Mouse (Mus musculus): ENCODE results near the gene 4930595D18Rik. TPM values are rescaled to one million over a fixed set of nuclear protein-coding genes. Genes with fewer than 3 reads are reported as not detected.

Gene 4930595D18Rik
- total and polyA plus RNA-seq, 2 experiments, result not detected

DNA sequence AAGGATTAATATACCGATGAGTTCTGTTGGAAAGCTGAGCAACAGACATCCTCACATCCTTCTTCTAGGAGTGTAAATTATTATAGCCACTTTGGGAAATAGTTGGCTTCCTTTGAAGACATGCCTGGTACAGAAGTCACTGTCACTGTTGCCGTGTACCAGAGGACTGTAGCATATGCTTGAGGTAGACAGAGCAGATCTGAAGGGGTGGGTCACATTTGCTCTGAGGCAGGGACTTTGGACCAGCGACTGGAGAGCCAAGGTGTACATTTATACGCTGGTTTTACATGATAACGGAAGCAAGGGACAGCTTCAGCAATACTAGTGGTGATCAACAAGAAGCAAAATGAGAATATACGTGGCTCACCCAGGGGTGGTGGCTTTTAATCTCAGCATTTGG lies 34.6 kb upstream of the 4930595D18Rik start:
- TF ChIP-seq POLR2A (IDR thresholded peaks at IDR 0.05; ENCODE audit: extremely low read depth, insufficient read depth, low read length), result no peak
- no peak for TF ChIP-seq CTCF (IDR thresholded peaks at IDR 0.05; ENCODE audit: low read depth, low read length)
- no peaks in the 10 kb centered on the region for H3K4me1 ChIP-seq (ENCODE audit: control insufficient read depth, insufficient read depth, low read length)
- H3K4me3 ChIP-seq (ENCODE audit: insufficient read depth, low read depth, low read length), result no peak overlapping the region
- H3K27ac ChIP-seq (replicated peaks; ENCODE audit: insufficient read depth, low read depth, low read length), result no peak overlapping the region
- no peaks in the 10 kb centered on the region for H3K27me3 ChIP-seq (ENCODE audit: control insufficient read depth, insufficient read depth, low read length)
- H3K79me2 ChIP-seq (ENCODE audit: control insufficient read depth, insufficient read depth, low read length), result no peaks in the 10 kb centered on the region
- WGBS, result 94% methylated on average over 6 of the region's 6 CpGs
- no peak overlapping the region for H3K9ac ChIP-seq (ENCODE audit: low read depth, low read length)
- no peak for DNase-seq (ENCODE audit: extremely low read depth, low read depth, low spot score)
- H3K36me3 ChIP-seq (ENCODE audit: control insufficient read depth, insufficient read depth, low read length), result peaks cover 5% of the 10 kb centered on the region

- Histone ChIP-seq H3K27ac (replicated peaks; ENCODE audit: insufficient read depth, low read depth, low read length) (no peak overlapping the region), H3K27me3 (ENCODE audit: control insufficient read depth, insufficient read depth, low read length) (no peaks in the 10 kb centered on the region), H3K9ac (ENCODE audit: low read depth, low read length) (no peak overlapping the region), H3K4me3 (ENCODE audit: insufficient read depth, low read depth, low read length) (no peak overlapping the region), H3K4me1 (ENCODE audit: control insufficient read depth, insufficient read depth, low read length) (no peaks in the 10 kb centered on the region), H3K36me3 (ENCODE audit: control insufficient read depth, insufficient read depth, low read length) (no peaks in the 10 kb centered on the region), H3K79me2 (ENCODE audit: control insufficient read depth, insufficient read depth, low read length) (no peaks in the 10 kb centered on the region)
- no peak for DNase-seq (ENCODE audit: extremely low read depth, low read depth, low spot score)
- WGBS, result 91% methylated on average over 5 of the region's 5 CpGs
- TF ChIP-seq POLR2A (IDR thresholded peaks at IDR 0.05; ENCODE audit: extremely low read depth, insufficient read depth, low read length) (no peak), CTCF (IDR thresholded peaks at IDR 0.05; ENCODE audit: low read depth, low read length) (no peak)
These were observed 27.4 kb upstream of the 4930595D18Rik start for GRCm38 (mm10) chr12:111211729-111212128.

DNA sequence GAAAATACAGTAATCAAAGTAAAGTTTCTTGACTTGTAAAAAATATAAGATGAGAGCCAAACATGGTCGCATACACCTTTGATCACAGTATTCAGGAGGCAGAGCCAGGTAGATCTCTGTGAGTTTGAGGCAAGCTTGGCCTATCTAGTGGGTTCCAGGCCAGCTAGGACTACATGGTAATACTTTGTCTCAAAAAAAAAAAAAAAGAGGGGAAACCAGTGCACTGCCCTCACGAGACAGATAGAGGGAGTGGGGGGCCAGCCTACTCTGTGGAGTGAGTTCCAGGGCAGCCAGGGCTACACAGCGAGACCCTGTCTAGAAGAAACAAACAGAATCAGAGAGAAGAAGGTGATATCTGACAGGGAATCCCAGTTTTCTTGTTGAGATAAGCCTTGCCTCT lies 23.4 kb upstream of the 4930595D18Rik start:
- WGBS, result 93% methylated on average over 3 of the region's 3 CpGs

GRCm38 (mm10) chr12:111203945-111204344 lies 19.7 kb upstream of the 4930595D18Rik start:
- Histone ChIP-seq H3K27me3 (ENCODE audit: control insufficient read depth, insufficient read depth, low read length) (no peaks in the 10 kb centered on the region), H3K27ac (replicated peaks; ENCODE audit: insufficient read depth, low read depth, low read length) (no peak overlapping the region), H3K36me3 (ENCODE audit: control insufficient read depth, insufficient read depth, low read length) (no peaks in the 10 kb centered on the region), H3K9ac (ENCODE audit: low read depth, low read length) (no peak overlapping the region), H3K4me1 (ENCODE audit: control insufficient read depth, insufficient read depth, low read length) (peaks cover 4% of the 10 kb centered on the region; the same call in 1 of the 2 replicates), H3K79me2 (ENCODE audit: control insufficient read depth, insufficient read depth, low read length) (peaks cover 9% of the 10 kb centered on the region; the same call in 1 of the 2 replicates), H3K4me3 (ENCODE audit: insufficient read depth, low read depth, low read length) (no peak overlapping the region)
- TF ChIP-seq CTCF (IDR thresholded peaks at IDR 0.05; ENCODE audit: low read depth, low read length) (no peak), POLR2A (IDR thresholded peaks at IDR 0.05; ENCODE audit: extremely low read depth, insufficient read depth, low read length) (no peak)
- WGBS, result 95% methylated on average over 3 of the region's 3 CpGs
- DNase-seq (ENCODE audit: extremely low read depth, low read depth, low spot score), result no peak

More for the DNA sequence above, 23.4 kb upstream of the 4930595D18Rik start:
- no peak overlapping the region for H3K9ac ChIP-seq (ENCODE audit: low read depth, low read length)
- H3K79me2 ChIP-seq (ENCODE audit: control insufficient read depth, insufficient read depth, low read length), result no peaks in the 10 kb centered on the region
- no peaks in the 10 kb centered on the region for H3K27me3 ChIP-seq (ENCODE audit: control insufficient read depth, insufficient read depth, low read length)
- peaks cover 4% of the 10 kb centered on the region; the same call in 1 of the 2 replicates for H3K4me1 ChIP-seq (ENCODE audit: control insufficient read depth, insufficient read depth, low read length)
- H3K27ac ChIP-seq (replicated peaks; ENCODE audit: insufficient read depth, low read depth, low read length), result no peak overlapping the region
- no peak overlapping the region for H3K4me3 ChIP-seq (ENCODE audit: insufficient read depth, low read depth, low read length)
- no peak for DNase-seq (ENCODE audit: extremely low read depth, low read depth, low spot score)
- TF ChIP-seq POLR2A (IDR thresholded peaks at IDR 0.05; ENCODE audit: extremely low read depth, insufficient read depth, low read length), result no peak
- no peak for TF ChIP-seq CTCF (IDR thresholded peaks at IDR 0.05; ENCODE audit: low read depth, low read length)
- no peaks in the 10 kb centered on the region for H3K36me3 ChIP-seq (ENCODE audit: control insufficient read depth, insufficient read depth, low read length)

GRCm38 (mm10) chr12:111203076-111203475 lies 18.8 kb upstream of the 4930595D18Rik start:
- H3K9ac ChIP-seq (ENCODE audit: low read depth, low read length), result no peak overlapping the region
- H3K27me3 ChIP-seq (ENCODE audit: control insufficient read depth, insufficient read depth, low read length), result no peaks in the 10 kb centered on the region
- peaks cover 9% of the 10 kb centered on the region; the same call in 1 of the 2 replicates for H3K79me2 ChIP-seq (ENCODE audit: control insufficient read depth, insufficient read depth, low read length)
- TF ChIP-seq CTCF (IDR thresholded peaks at IDR 0.05; ENCODE audit: low read depth, low read length), result no peak
- TF ChIP-seq POLR2A (IDR thresholded peaks at IDR 0.05; ENCODE audit: extremely low read depth, insufficient read depth, low read length), result no peak
- DNase-seq (ENCODE audit: extremely low read depth, low read depth, low spot score), result no peak
- 93% methylated on average over 10 of the region's 10 CpGs for WGBS
- H3K4me3 ChIP-seq (ENCODE audit: insufficient read depth, low read depth, low read length), result no peak overlapping the region
- no peak overlapping the region for H3K27ac ChIP-seq (replicated peaks; ENCODE audit: insufficient read depth, low read depth, low read length)
- peaks cover 4% of the 10 kb centered on the region; the same call in 1 of the 2 replicates for H3K4me1 ChIP-seq (ENCODE audit: control insufficient read depth, insufficient read depth, low read length)
- H3K36me3 ChIP-seq (ENCODE audit: control insufficient read depth, insufficient read depth, low read length), result no peaks in the 10 kb centered on the region

DNA sequence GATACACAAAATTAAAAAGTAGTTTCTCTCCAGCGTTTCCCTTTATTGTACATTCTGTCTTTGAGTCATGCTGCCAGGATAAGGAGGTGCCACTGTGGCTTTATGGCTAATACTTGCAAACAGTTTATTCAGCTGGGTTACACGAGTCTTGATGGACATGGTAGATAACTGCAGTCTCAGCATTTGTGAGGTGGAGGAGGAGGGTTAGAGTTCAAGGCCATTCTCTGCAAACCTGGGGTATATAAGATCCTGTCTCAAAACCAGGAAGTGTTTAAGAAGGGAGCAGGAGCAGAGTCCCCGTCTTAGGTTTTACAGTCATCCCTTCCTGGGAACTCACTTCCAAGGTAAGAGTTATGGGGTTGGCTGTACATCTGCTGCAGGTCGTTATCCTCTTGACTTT lies 12.3 kb upstream of the 4930595D18Rik start:
- Histone ChIP-seq H3K4me3 (ENCODE audit: insufficient read depth, low read depth, low read length) (no peak overlapping the region), H3K79me2 (ENCODE audit: control insufficient read depth, insufficient read depth, low read length) (peaks cover 9% of the 10 kb centered on the region; the same call in 1 of the 2 replicates), H3K27ac (replicated peaks; ENCODE audit: insufficient read depth, low read depth, low read length) (no peak overlapping the region), H3K9ac (ENCODE audit: low read depth, low read length) (no peak overlapping the region), H3K4me1 (ENCODE audit: control insufficient read depth, insufficient read depth, low read length) (no peaks in the 10 kb centered on the region), H3K36me3 (ENCODE audit: control insufficient read depth, insufficient read depth, low read length) (no peaks in the 10 kb centered on the region), H3K27me3 (ENCODE audit: control insufficient read depth, insufficient read depth, low read length) (no peaks in the 10 kb centered on the region)
- WGBS, result 78% methylated on average over 4 of the region's 4 CpGs
- no peak for DNase-seq (ENCODE audit: extremely low read depth, low read depth, low spot score)
- no peak for TF ChIP-seq CTCF (IDR thresholded peaks at IDR 0.05; ENCODE audit: low read depth, low read length)
- no peak for TF ChIP-seq POLR2A (IDR thresholded peaks at IDR 0.05; ENCODE audit: extremely low read depth, insufficient read depth, low read length)

Measured in liver, adult 2 months (tissue).